Mouse (Mus musculus) liver, adult 2 months (tissue): ENCODE results near the gene Hist1h4h. TPM values are rescaled to one million over a fixed set of nuclear protein-coding genes. Genes with fewer than 3 reads are reported as not detected.
A peak's percentile ranks its signal among the peaks of the same experiment; 100 is the strongest.
"Not testable (repeated sequence)": the region's sequence is repeated elsewhere in the genome, so short reads cannot be mapped to it uniquely, and the experiment has no call there.

Experiments used
- DNase-seq: peaks from one replicate; pipeline ENCODE4 v3.0.0-alpha.2; 2011; ENCODE audit warnings: low read depth, low spot score; ENCODE audit errors: extremely low read depth
- H3K27ac ChIP-seq: fragments of 200-500 bp; replicated peaks from 2 replicates; pipeline ENCODE4 v1.5.1; 2012; ENCODE audit warnings: low read depth, mild to moderate bottlenecking, control low read depth, inconsistent platforms, low read length; ENCODE audit not compliant: insufficient read depth
- H3K27me3 ChIP-seq: fragments of 200-500 bp; 2 replicates; pipeline ENCODE4 v1.6.1; 2012; ENCODE audit warnings: mild to moderate bottlenecking, moderate library complexity, low read length, inconsistent platforms; ENCODE audit not compliant: control insufficient read depth, insufficient read depth
- H3K36me3 ChIP-seq: fragments of 200-500 bp; 2 replicates; pipeline ENCODE4 v1.6.1; 2012; ENCODE audit warnings: low read length, inconsistent platforms; ENCODE audit not compliant: control insufficient read depth, insufficient read depth
- H3K4me1 ChIP-seq: fragments of 200-500 bp; 2 replicates; pipeline ENCODE4 v1.6.1; 2011; ENCODE audit warnings: low read length; ENCODE audit not compliant: control insufficient read depth, insufficient read depth
- H3K4me3 ChIP-seq: fragments of 200-500 bp; 2 replicates; pipeline ENCODE4 v1.5.1; 2011; ENCODE audit warnings: low read depth, mild to moderate bottlenecking, control low read depth, low read length, moderate library complexity; ENCODE audit not compliant: insufficient read depth
- H3K79me2 ChIP-seq: fragments of 200-500 bp; 2 replicates; pipeline ENCODE4 v1.6.1; 2012; ENCODE audit warnings: inconsistent platforms, mild to moderate bottlenecking, low read length, moderate library complexity; ENCODE audit not compliant: control insufficient read depth, insufficient read depth
- H3K9ac ChIP-seq: fragments of 200-500 bp; 2 replicates; pipeline ENCODE4 v1.6.1; 2012; ENCODE audit warnings: low read depth, mild to moderate bottlenecking, control low read depth, inconsistent platforms, low read length
- CTCF ChIP-seq: fragments of 200-500 bp; IDR thresholded peaks from 2 replicates; pipeline ENCODE4 v1.5.1; 2011; ENCODE audit warnings: low read depth, low read length, control low read depth
- POLR2A ChIP-seq: fragments of 200-500 bp; IDR thresholded peaks from 2 replicates; pipeline ENCODE4 v1.6.1; 2011; ENCODE audit warnings: low read length, control low read depth; ENCODE audit not compliant: insufficient read depth; ENCODE audit errors: extremely low read depth
- WGBS: fragments of 180-500 bp; shearing (Covaris S2); methylation state at CpG from one replicate; pipeline ENCODE4 v1.1.7; 2018; 5-methylcytosine and 5-hydroxymethylcytosine counted together
- polyA plus RNA-seq: library from polyadenylated mRNA; depleted of rRNA; stranded (reverse); fragments of >200 nt; gene quantifications from 2 replicates; pipeline ENCODE4 v1.2.3, GENCODE M21; 2012
- total RNA-seq: library from RNA; depleted of rRNA; stranded (reverse); fragments of >200 nt; gene quantifications from 2 replicates; pipeline ENCODE4 v1.2.3, GENCODE M21; 2014

The Hist1h4h gene
- total and polyA plus RNA-seq, 2 experiments = 8.5 to 706 TPM

DNA sequence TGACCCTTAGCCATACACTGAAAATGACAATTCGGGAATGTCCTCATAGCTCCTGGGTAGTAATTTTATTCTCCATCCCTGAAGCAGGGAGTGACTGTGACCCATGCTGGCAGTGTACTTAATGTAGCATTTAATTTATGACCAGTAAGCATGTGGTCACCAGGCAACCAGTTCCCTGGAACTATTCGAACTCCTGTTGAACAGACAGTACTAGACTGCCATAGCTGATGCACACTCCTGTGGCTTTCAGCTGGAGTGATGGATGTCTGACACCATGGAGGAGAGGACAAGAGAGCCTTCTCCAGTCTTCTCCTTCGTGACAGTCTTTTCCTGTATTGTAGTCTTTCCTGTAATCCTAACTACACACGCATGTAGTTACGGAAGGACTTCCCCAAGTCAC, 1.8 kb upstream of the Hist1h4h start:
- no peak for TF ChIP-seq CTCF
- TF ChIP-seq POLR2A = no peak
- WGBS = 93% methylated on average over 5 of the region's 5 CpGs
- Histone ChIP-seq H3K4me1 (peaks cover 7% of the 10 kb centered on the region), H3K79me2 (no peaks in the 10 kb centered on the region), H3K36me3 (no peaks in the 10 kb centered on the region), H3K27ac (no peak overlapping the region), H3K4me3 (no peak overlapping the region), H3K27me3 (no peaks in the 10 kb centered on the region), H3K9ac (no peak overlapping the region)
- no peak for DNase-seq

DNA sequence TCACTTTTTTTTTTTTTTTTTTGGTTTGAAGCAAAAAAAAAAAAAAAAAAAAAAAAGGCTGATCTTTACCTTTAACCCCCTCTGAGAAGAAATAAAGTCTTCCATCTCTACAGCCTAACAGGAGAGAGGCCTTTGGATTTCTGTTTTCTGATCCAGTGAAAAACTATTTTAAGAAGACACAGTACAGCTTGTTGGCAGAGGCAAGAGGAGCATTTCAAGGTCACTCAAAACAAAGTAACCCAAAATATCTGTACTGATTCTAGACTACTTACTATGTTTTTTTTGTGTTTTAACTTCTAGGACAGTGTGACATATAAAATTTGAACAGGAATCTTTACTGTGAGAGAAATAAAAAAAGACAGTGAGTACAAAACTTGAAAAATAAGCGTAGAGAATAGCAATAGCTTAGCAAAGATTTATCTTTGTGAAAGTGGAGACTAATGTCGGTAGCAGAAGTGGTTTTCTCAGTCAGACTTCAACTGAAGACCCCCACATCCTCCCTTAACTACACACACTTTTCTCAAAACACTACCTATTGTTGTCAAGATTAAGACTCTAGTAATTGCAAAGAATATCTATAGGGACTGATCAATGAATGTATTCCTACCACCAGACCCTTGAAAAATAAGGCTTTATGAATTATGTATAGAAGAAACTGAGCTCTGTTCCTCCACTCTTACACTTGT, 1.2 kb upstream of the Hist1h4h start:
- Histone ChIP-seq H3K79me2 (no peaks in the 10 kb centered on the region), H3K27me3 (no peaks in the 10 kb centered on the region), H3K4me3 (peak overlapping the region; percentile 29; the same call in 1 of the 2 replicates), H3K4me1 (peaks cover 11% of the 10 kb centered on the region), H3K9ac (no peak overlapping the region), H3K36me3 (no peaks in the 10 kb centered on the region), H3K27ac (no peak overlapping the region)
- 33% methylated on average over 2 of the region's 2 CpGs for WGBS
- TF ChIP-seq CTCF = no peak
- TF ChIP-seq POLR2A = no peak
- DNase-seq = no peak

DNA sequence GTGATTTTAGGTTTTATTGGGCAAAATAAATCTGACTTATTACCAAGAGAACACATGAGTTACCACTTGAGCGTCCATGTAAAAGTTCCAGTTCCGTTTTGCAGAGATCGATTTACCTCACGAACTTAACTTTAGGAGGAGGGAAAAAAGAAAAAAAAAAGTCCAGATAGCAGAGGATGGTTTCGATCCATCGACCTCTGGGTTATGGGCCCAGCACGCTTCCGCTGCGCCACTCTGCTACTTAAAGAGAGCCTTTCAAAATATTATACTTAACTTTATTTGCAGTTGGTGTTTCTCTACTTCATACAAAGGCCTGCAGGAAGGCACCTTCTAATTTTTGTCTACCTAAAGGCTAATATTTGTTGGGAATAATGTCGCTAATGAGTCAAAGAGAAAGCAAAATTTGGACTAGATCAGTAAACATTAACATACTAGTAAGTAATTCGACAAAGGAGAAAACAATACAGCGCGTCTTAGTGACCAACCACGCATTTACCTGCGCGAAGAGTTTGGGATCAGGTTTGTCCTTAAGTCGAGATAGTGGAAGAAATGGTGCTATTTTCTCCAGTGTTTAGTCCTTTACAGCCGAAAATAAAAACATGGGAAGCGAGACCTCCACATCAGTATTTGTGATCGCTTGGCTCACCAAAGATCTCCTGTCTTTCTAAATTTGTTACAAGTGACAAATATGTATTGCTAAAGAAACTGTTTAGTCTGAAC, 509 bp upstream of the Hist1h4h start:
- H3K27me3 ChIP-seq = no peaks in the 10 kb centered on the region
- H3K9ac ChIP-seq = peak overlapping the region; percentile 47
- H3K27ac ChIP-seq = peak overlapping the region; percentile 52
- H3K36me3 ChIP-seq = no peaks in the 10 kb centered on the region
- no peaks in the 10 kb centered on the region for H3K79me2 ChIP-seq
- H3K4me3 ChIP-seq = peak overlapping the region; percentile 56
- DNase-seq = peak; percentile 73
- WGBS = under 1% methylated on average over 20 of the region's 20 CpGs
- TF ChIP-seq CTCF (no peak), POLR2A (no peak)
- peaks cover 11% of the 10 kb centered on the region for H3K4me1 ChIP-seq

DNA sequence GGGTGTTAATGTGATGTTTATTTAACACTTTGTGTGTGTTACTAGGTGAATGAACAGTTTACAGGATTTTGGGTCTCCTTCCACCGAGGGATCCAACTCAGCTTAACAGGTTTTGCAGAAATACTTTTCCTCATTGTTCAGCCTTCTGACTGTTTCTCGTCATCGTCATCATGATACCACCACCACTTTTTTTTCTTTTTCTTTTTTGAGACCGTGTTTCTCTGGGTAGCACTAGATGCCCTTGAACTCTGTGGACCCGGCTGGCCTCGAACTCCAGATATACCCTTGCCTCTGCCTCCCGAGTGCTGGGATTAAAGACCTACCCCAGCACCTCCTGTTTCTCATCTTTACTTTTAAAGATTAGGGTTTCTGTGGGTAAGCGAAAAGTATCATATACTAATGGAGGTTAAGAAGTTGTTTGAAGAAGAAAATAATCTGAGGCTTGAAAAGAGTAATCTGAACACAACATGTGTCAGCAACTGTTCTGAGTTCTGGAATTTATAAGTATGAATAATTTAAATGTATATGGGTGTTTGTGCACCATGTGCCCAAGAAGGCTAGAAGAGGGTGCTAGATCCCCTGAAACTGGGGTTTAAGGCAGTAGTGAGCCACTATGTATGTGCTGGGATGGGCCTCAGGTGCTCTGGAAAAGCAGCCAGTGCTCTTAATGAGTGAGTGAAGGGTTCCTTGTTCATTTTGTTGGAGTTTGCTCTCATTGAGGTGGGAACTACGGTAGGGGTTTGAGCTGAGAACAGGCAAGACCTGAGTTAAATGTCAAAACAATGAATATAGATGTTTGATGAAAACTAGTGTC, 1.6 kb downstream of the Hist1h4h start:
- Histone ChIP-seq H3K79me2 (no peaks in the 10 kb centered on the region), H3K4me3 (peak overlapping the region; percentile 56), H3K27me3 (no peaks in the 10 kb centered on the region), H3K9ac (peak overlapping the region; percentile 31; the same call in 1 of the 2 replicates), H3K27ac (peak overlapping the region; percentile 27; the same call in 1 of the 2 replicates), H3K36me3 (no peaks in the 10 kb centered on the region), H3K4me1 (peaks cover 11% of the 10 kb centered on the region)
- peak; percentile 21 for DNase-seq
- TF ChIP-seq CTCF = no peak
- no peak for TF ChIP-seq POLR2A
- WGBS = 17% methylated on average over 9 of the region's 9 CpGs

DNA sequence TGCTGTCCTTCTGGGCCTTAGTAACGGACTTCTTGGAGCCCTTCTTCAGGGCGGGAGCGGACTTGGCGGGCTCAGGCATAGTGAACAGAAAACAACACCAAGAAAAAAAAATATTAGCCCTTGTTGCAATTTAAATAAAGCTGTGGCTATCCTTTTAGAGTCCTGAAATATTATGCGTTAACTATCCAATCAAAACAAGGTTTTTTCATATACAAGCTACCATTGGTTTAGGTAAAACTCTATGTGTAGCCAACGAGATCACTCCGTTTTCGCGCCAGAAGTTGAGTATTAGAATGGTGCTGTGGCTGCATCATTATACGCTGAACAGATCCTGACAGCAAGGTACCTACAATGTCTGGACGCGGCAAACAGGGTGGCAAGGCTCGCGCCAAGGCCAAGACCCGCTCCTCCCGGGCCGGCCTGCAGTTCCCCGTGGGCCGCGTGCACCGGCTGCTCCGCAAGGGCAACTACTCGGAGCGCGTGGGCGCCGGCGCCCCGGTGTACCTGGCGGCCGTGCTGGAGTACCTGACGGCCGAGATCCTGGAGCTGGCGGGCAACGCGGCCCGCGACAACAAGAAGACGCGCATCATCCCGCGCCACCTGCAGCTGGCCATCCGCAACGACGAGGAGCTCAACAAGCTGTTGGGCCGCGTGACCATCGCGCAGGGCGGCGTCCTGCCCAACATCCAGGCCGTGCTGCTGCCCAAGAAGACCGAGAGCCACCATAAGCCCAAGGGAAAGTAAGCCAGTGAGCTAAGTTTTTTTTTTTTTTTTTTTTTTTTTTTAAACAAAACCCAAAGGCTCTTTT, 2.9 kb downstream of the Hist1h4h start, which contains the start of gene Hist1h2af:
Gene Hist1h2af (plus strand): TSS at position 347 of the 808 bp plus-strand sequence.
- peak; percentile 83 for DNase-seq
- Histone ChIP-seq H3K9ac (peak within 1 kb of the TSS; percentile 31; the same call in 1 of the 2 replicates), H3K4me1 (peaks cover 11% of the 10 kb centered on the region), H3K4me3 (peak within 1 kb of the TSS; percentile 52), H3K27ac (peak within 1 kb of the TSS; percentile 61)
- not testable (repeated sequence) for H3K27me3 ChIP-seq, H3K79me2 ChIP-seq, H3K36me3 ChIP-seq
- under 1% methylated on average over 31 of the region's 53 CpGs for WGBS
